Mouse (Mus musculus) CH12.LX (cell line): ENCODE results near the gene Ccdc69. TPM values are rescaled to one million over a fixed set of nuclear protein-coding genes. Genes with fewer than 3 reads are reported as not detected.
A peak's percentile ranks its signal among the peaks of the same experiment; 100 is the strongest.

Source experiments
- DNase-seq: peaks from one replicate; pipeline ENCODE4 v3.0.0-alpha.2; 2013; ENCODE audit errors: extremely low read depth
- H3K27ac ChIP-seq: 2 replicates; pipeline ENCODE4 v1.5.1; 2012; ENCODE audit warnings: low read depth, mild to moderate bottlenecking, control low read depth, moderate library complexity; ENCODE audit not compliant: insufficient read depth
- H3K27me3 ChIP-seq: replicated peaks from 2 replicates; pipeline ENCODE3; 2012; ENCODE audit warnings: inconsistent platforms
- H3K36me3 ChIP-seq, 2 experiments: replicated peaks in 1 of 2; 2 replicates each; pipeline versions ENCODE3 to v1.6.1; 2012; ENCODE audit warnings: inconsistent platforms in 1 of 2, low read length in 1 of 2, mild to moderate bottlenecking in 1 of 2, mixed read lengths in 1 of 2, moderate library complexity in 1 of 2; ENCODE audit not compliant: control insufficient read depth in 1 of 2, insufficient read depth in 1 of 2
- H3K4me1 ChIP-seq, 2 experiments: 2 replicates each; pipeline ENCODE4 v1.6.1; 2012; ENCODE audit warnings: inconsistent platforms in 1 of 2, moderate library complexity in 1 of 2; ENCODE audit not compliant: insufficient read depth in 2 of 2, control insufficient read depth in 1 of 2
- H3K4me2 ChIP-seq: 2 replicates; pipeline ENCODE4 v1.6.1; 2012; ENCODE audit warnings: low read depth, mild to moderate bottlenecking, control low read depth; ENCODE audit not compliant: poor library complexity, insufficient read depth, severe bottlenecking
- H3K4me3 ChIP-seq, 3 experiments: fragments of 150-350 bp in 1 of 3; sonication (generic) in 1 of 3; replicated peaks in 1 of 3; 2 replicates each; pipeline versions ENCODE3 to v1.5.1; 2011 to 2012; ENCODE audit warnings: low read depth in 2 of 3, low read length in 2 of 3, mild to moderate bottlenecking in 2 of 3, moderate library complexity in 2 of 3, control low read depth in 1 of 3, improper control_type of control experiment in 1 of 3, inconsistent platforms in 1 of 3, mixed read lengths in 1 of 3; ENCODE audit not compliant: poor library complexity in 1 of 3
- H3K79me2 ChIP-seq: replicated peaks from 2 replicates; pipeline ENCODE4 v1.6.1; 2012; ENCODE audit warnings: mild to moderate bottlenecking, moderate library complexity; ENCODE audit not compliant: control insufficient read depth, poor library complexity, insufficient read depth, severe bottlenecking; ENCODE audit errors: extremely low read depth
- H3K9ac ChIP-seq: 2 replicates; pipeline ENCODE4 v1.6.1; 2012; ENCODE audit warnings: low read depth, mild to moderate bottlenecking, control low read depth, moderate library complexity; ENCODE audit not compliant: insufficient read depth
- H3K9me3 ChIP-seq: replicated peaks from 2 replicates; pipeline ENCODE3; 2012; ENCODE audit warnings: low read length, inconsistent platforms, mixed read lengths
- BHLHE40 ChIP-seq: IDR thresholded peaks from 2 replicates; pipeline ENCODE4 v1.6.1; 2011; ENCODE audit warnings: mild to moderate bottlenecking, low read depth, low read length, improper control_type of control experiment
- CHD1 ChIP-seq: IDR thresholded peaks from 2 replicates; pipeline ENCODE4 v1.6.1; 2012; ENCODE audit warnings: low read depth, low read length, improper control_type of control experiment, inconsistent platforms
- CHD2 ChIP-seq: IDR thresholded peaks from 2 replicates; pipeline ENCODE4 v1.6.1; 2011; ENCODE audit warnings: low read length, improper control_type of control experiment
- CTCF ChIP-seq, 2 experiments: IDR thresholded peaks in 1 of 2; conservative IDR thresholded peaks in 1 of 2; 2 replicates each; pipeline ENCODE4 v1.5.1; 2011 to 2012; ENCODE audit warnings: low read depth in 2 of 2, low read length in 2 of 2, improper control_type of control experiment in 1 of 2, inconsistent platforms in 1 of 2, mild to moderate bottlenecking in 1 of 2, moderate library complexity in 1 of 2
- ELF1 ChIP-seq: IDR thresholded peaks from 2 replicates; pipeline ENCODE4 v1.6.1; 2014; ENCODE audit warnings: low read depth, mild to moderate bottlenecking, inconsistent platforms, low read length, improper control_type of control experiment
- EP300 ChIP-seq: IDR thresholded peaks from 2 replicates; pipeline ENCODE4 v1.6.1; 2011; ENCODE audit warnings: low read length, improper control_type of control experiment
- GABPA ChIP-seq: IDR thresholded peaks from 2 replicates; pipeline ENCODE4 v1.6.1; 2012; ENCODE audit warnings: low read depth, low read length, improper control_type of control experiment, inconsistent platforms; ENCODE audit not compliant: insufficient replicate concordance
- JUN ChIP-seq: IDR thresholded peaks from 2 replicates; pipeline ENCODE4 v1.6.1; 2011; ENCODE audit warnings: low read depth, mild to moderate bottlenecking, low read length, improper control_type of control experiment, moderate library complexity; ENCODE audit not compliant: insufficient read depth
- MAX ChIP-seq: IDR thresholded peaks from 2 replicates; pipeline ENCODE4 v1.6.1; 2011; ENCODE audit warnings: low read length, improper control_type of control experiment
- MAZ ChIP-seq: IDR thresholded peaks from 2 replicates; pipeline ENCODE4 v1.6.1; 2012; ENCODE audit warnings: low read depth, mild to moderate bottlenecking, inconsistent platforms, low read length, improper control_type of control experiment, moderate library complexity
- MEF2A ChIP-seq: IDR thresholded peaks from 2 replicates; pipeline ENCODE4 v1.6.1; 2014; ENCODE audit warnings: low read depth, mild to moderate bottlenecking, inconsistent platforms, low read length, improper control_type of control experiment, borderline replicate concordance
- MYC ChIP-seq: IDR thresholded peaks from 2 replicates; pipeline ENCODE4 v1.6.1; 2011; ENCODE audit warnings: low read depth, mild to moderate bottlenecking, improper control_type of control experiment, low read length
- NRF1 ChIP-seq: IDR thresholded peaks from 2 replicates; pipeline ENCODE4 v1.6.1; 2014; ENCODE audit warnings: low read depth, mild to moderate bottlenecking, inconsistent platforms, low read length, improper control_type of control experiment, moderate library complexity
- POLR2A ChIP-seq: IDR thresholded peaks from 2 replicates; pipeline ENCODE4 v1.6.1; 2011; ENCODE audit warnings: low read depth, mild to moderate bottlenecking, improper control_type of control experiment, low read length
- RAD21 ChIP-seq: IDR thresholded peaks from 2 replicates; pipeline ENCODE4 v1.6.1; 2011; ENCODE audit warnings: low read depth, mild to moderate bottlenecking, low read length, improper control_type of control experiment, moderate library complexity
- RCOR1 ChIP-seq: conservative IDR thresholded peaks from 2 replicates; pipeline ENCODE4 v1.6.1; 2012; ENCODE audit warnings: low read depth, mild to moderate bottlenecking, inconsistent platforms, low read length, improper control_type of control experiment
- SIN3A ChIP-seq: IDR thresholded peaks from 2 replicates; pipeline ENCODE4 v1.6.1; 2012; ENCODE audit warnings: low read length, improper control_type of control experiment, inconsistent platforms
- SMC3 ChIP-seq: IDR thresholded peaks from 2 replicates; pipeline ENCODE4 v1.6.1; 2011; ENCODE audit warnings: low read depth, low read length, improper control_type of control experiment
- TCF12 ChIP-seq: IDR thresholded peaks from 2 replicates; pipeline ENCODE4 v1.6.1; 2014; ENCODE audit warnings: low read depth, mild to moderate bottlenecking, inconsistent platforms, low read length, improper control_type of control experiment
- UBTF ChIP-seq: IDR thresholded peaks from 2 replicates; pipeline ENCODE4 v1.6.1; 2012; ENCODE audit warnings: low read depth, mild to moderate bottlenecking, inconsistent platforms, low read length, improper control_type of control experiment, moderate library complexity
- USF2 ChIP-seq: conservative IDR thresholded peaks from 2 replicates; pipeline ENCODE4 v1.6.1; 2011; ENCODE audit warnings: low read depth, low read length, improper control_type of control experiment
- ZC3H11A ChIP-seq: IDR thresholded peaks from 2 replicates; pipeline ENCODE4 v1.6.1; 2012; ENCODE audit warnings: low read depth, mild to moderate bottlenecking, inconsistent platforms, low read length, improper control_type of control experiment
- dilution Hi-C: fragments of 300-500 bp; cut with MboI; formaldehyde crosslinking; loops from 2 replicates; pipeline ENCODE4 v1.14.3; 2020; ENCODE audit warnings: low sequenced_read_pairs; ENCODE audit not compliant: extremely low pct_unique_long_range_greater_than_20kb, extremely low pct_ligation_motif_present
- in situ Hi-C: fragments of 300-500 bp; cut with MboI; formaldehyde crosslinking; loops from 3 replicates; pipeline ENCODE4 v1.14.3; 2019; ENCODE audit warnings: low sequenced_read_pairs, low pct_ligation_motif_present, low pct_unique_long_range_greater_than_20kb, mixed read lengths
- polyA plus RNA-seq: library from polyadenylated mRNA; unstranded; fragments of >175 nt; gene quantifications from 2 replicates; pipeline ENCODE4 v1.2.1, GENCODE M21; 2012; ENCODE audit warnings: low read depth; ENCODE audit not compliant: insufficient read length
- total RNA-seq, 2 experiments: library from RNA; depleted of rRNA; stranded (reverse); fragments of 300-350 nt in 1 of 2; fragments of >200 nt in 1 of 2; gene quantifications; 2 replicates each; pipeline ENCODE4 v1.2.3; 2012 to 2014

Ccdc69 gene
- total and polyA plus RNA-seq, 3 experiments = 0.27 to 4.3 (median 0.61) TPM

DNA sequence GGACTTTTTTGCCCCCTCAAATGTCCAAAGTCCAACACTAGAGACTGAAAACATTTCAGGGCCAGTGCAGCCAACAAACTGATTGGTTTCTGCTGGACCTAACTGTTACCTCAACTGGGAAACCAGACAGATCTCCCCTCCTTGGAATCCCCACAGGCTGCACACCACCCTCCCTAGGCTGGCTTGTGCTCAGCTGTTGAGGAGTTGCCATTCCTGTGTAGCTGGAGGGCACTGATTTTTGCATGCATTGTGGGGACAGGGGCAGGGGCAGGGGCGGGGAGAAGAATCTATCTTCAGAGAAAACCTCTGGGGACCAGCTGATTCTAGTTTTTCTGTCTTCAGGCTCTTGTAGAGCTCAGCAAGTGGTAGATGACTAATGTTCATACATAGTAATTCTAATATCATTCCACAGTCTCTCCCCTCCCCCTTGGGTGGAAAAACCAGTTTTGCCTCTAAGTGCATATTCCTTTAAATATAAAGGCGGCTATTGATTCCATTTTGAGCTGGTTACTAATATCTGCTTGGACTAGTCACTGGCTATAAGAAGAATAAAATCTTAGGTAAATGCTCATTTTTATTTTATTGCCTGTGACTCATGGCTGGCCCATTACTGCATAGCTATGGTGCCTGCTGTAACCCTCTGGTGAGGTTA lies 50.6 kb downstream of the Ccdc69 start (continued):
- TF ChIP-seq SIN3A = peak; percentile 72; the same call in 1 of the 2 replicates
- no peak for TF ChIP-seq MAX
- TF ChIP-seq CTCF (conservative IDR thresholded peaks at IDR 0.05 in 1 of 2, IDR thresholded peaks at IDR 0.05 in 1 of 2; ENCODE audit: low read depth in 2 of 2, low read length in 2 of 2) = no peak
- TF ChIP-seq ELF1 = no peak; the same call in 1 of the 2 replicates
- 0 out of 2 replicates have a peak, but pooled peaks have one; percentile 57 for TF ChIP-seq CHD1
- TF ChIP-seq NRF1 = no peak
- 0 out of 2 replicates have a peak, but pooled peaks have one; percentile 25 for TF ChIP-seq JUN
- no peak for TF ChIP-seq USF2

GRCm38 (mm10) chr11:55025896-55026295 lies 52.0 kb downstream of the Ccdc69 start:
- DNase-seq = no peak
- TF ChIP-seq EP300 = no peak
- no peak for TF ChIP-seq RCOR1
- no peak for TF ChIP-seq BHLHE40
- no peak for TF ChIP-seq POLR2A
- TF ChIP-seq SMC3 = no peak
- TF ChIP-seq MEF2A = no peak
- TF ChIP-seq CTCF (conservative IDR thresholded peaks at IDR 0.05 in 1 of 2, IDR thresholded peaks at IDR 0.05 in 1 of 2; ENCODE audit: low read depth in 2 of 2, low read length in 2 of 2) = no peak
- no peak for TF ChIP-seq UBTF
- no peak for TF ChIP-seq RAD21
- TF ChIP-seq USF2 = no peak
- no peak for TF ChIP-seq MAZ
- no peak for TF ChIP-seq ELF1
- TF ChIP-seq NRF1 = no peak
- TF ChIP-seq GABPA = no peak
- TF ChIP-seq CHD2 = no peak
- no peak for TF ChIP-seq ZC3H11A
- TF ChIP-seq MYC = no peak
- no peak for TF ChIP-seq SIN3A
- TF ChIP-seq TCF12 = no peak
- TF ChIP-seq, all 38 proteins: peak for 0
- peaks cover 46 to 93% of the 10 kb centered on the region in 2 experiments for H3K4me1 ChIP-seq
- in situ Hi-C loops = no loop called here
- H3K9me3 ChIP-seq = no peaks in the 10 kb centered on the region
- no peak overlapping the region; the same call in 1 of the 2 replicates for H3K27ac ChIP-seq
- H3K4me3 ChIP-seq = no peak overlapping the region
- dilution Hi-C loops = no loop called here
- H3K36me3 ChIP-seq = peaks cover 0 to 29% of the 10 kb centered on the region in 2 experiments
- peaks cover 21% of the 10 kb centered on the region for H3K79me2 ChIP-seq
- peak overlapping the region; percentile 1; the same call in 1 of the 2 replicates for H3K4me2 ChIP-seq
- H3K27me3 ChIP-seq = no peaks in the 10 kb centered on the region
- no peak overlapping the region for H3K9ac ChIP-seq
